Mouse (Mus musculus): ENCODE results near the gene Macf1. TPM values are rescaled to one million over a fixed set of nuclear protein-coding genes. Genes with fewer than 3 reads are reported as not detected.
A peak's percentile ranks its signal among the peaks of the same experiment; 100 is the strongest.
"Not testable (repeated sequence)": the region's sequence is repeated elsewhere in the genome, so short reads cannot be mapped to it uniquely, and the experiment has no call there.

Macf1 gene
- polyA plus RNA-seq, 1 experiment = 22.3 TPM

DNA sequence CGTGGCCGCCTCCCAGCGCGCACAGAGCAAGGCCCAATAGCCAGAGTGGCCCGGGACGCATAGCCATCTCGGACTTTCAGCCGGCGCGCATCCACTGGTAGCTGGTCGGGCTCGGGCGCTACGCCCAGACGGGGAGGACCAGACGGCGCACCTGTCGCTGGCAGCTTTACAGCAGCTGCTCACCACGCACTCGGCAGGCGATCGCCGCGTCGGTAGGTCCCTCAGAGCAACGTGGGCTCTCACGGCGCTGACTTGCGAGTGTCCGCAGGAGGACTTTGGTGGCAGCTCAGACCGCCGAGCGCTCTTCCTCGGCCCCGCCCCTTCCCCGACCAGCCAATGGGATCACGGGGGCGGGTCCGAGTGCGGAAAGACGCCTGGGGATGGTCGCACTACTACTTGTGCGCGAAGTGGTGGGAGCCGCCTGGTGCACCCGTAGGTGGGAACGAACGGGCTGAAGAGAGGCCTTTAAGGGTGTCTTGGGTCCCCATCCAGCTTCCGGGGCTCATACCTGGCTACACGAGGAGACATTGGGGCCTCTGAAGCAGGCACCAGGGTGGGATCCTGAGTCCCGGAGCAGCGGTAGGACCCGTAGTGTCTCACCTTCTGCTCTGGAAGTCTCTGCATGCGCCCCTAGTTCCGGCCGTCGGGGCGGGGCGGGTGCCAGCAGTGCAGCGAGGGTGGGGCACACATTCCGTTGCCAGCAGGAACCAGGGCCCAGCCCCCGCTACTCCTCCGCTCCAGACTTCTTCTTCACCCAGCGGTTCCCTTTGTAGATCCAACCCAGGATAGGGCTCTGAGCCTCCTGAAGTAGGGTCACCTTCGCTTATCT lies 341.3 kb downstream of the Macf1 start, which contains the start of gene Bmp8a:
Bmp8a (minus strand) TSS at position 611 of the 829 bp plus-strand sequence.
- H3K27me3 ChIP-seq (ENCODE audit: control insufficient read depth, insufficient read depth, low read length) = peaks cover 6% of the 10 kb centered on the region; the same call in 1 of the 2 replicates
- TF ChIP-seq CTCF (IDR thresholded peaks at IDR 0.05; ENCODE audit: extremely low read depth, insufficient read length, insufficient replicate concordance, low read depth, low read length) (no peak), POLR2A (IDR thresholded peaks at IDR 0.05; ENCODE audit: low read depth, low read length) (no peak; the same call in 1 of the 2 replicates)
- H3K36me3 ChIP-seq (ENCODE audit: control insufficient read depth, insufficient read depth, low read length) = no peaks in the 10 kb centered on the region
- H3K27ac ChIP-seq (ENCODE audit: insufficient read depth, low read depth, low read length) = peak within 1 kb of the TSS; percentile 48
- H3K4me3 ChIP-seq (ENCODE audit: low read depth, low read length) = peak within 1 kb of the TSS; percentile 77
- under 1% methylated on average over 65 of the region's 65 CpGs for WGBS
- peaks cover 8% of the 10 kb centered on the region for H3K4me1 ChIP-seq (ENCODE audit: control insufficient read depth, insufficient read depth, insufficient read length, low read length)

GRCm38 (mm10) chr4:123342091-123342641 lies 342.0 kb downstream of the Macf1 start:
- Histone ChIP-seq H3K27ac (ENCODE audit: insufficient read depth, low read depth, low read length) (no peak overlapping the region), H3K36me3 (ENCODE audit: control insufficient read depth, insufficient read depth, low read length) (no peaks in the 10 kb centered on the region), H3K4me3 (ENCODE audit: low read depth, low read length) (peak overlapping the region; percentile 77), H3K4me1 (ENCODE audit: control insufficient read depth, insufficient read depth, insufficient read length, low read length) (peaks cover 8% of the 10 kb centered on the region), H3K27me3 (ENCODE audit: control insufficient read depth, insufficient read depth, low read length) (peaks cover 6% of the 10 kb centered on the region; the same call in 1 of the 2 replicates)
- TF ChIP-seq CTCF (IDR thresholded peaks at IDR 0.05; ENCODE audit: extremely low read depth, insufficient read length, insufficient replicate concordance, low read depth, low read length) = no peak
- TF ChIP-seq POLR2A (IDR thresholded peaks at IDR 0.05; ENCODE audit: low read depth, low read length) = no peak
- WGBS = 3% methylated on average over 43 of the region's 43 CpGs

- TF ChIP-seq POLR2A (IDR thresholded peaks at IDR 0.05; ENCODE audit: low read depth, low read length) (no peak), CTCF (IDR thresholded peaks at IDR 0.05; ENCODE audit: extremely low read depth, insufficient read length, insufficient replicate concordance, low read depth, low read length) (no peak)
- H3K4me1 ChIP-seq (ENCODE audit: control insufficient read depth, insufficient read depth, insufficient read length, low read length) = peaks cover 8% of the 10 kb centered on the region
- WGBS = 68% methylated on average over 5 of the region's 5 CpGs
- H3K36me3 ChIP-seq (ENCODE audit: control insufficient read depth, insufficient read depth, low read length) = no peaks in the 10 kb centered on the region
- peak overlapping the region; percentile 25 for H3K4me3 ChIP-seq (ENCODE audit: low read depth, low read length)
- H3K27ac ChIP-seq (ENCODE audit: insufficient read depth, low read depth, low read length) = no peak overlapping the region
- peaks cover 6% of the 10 kb centered on the region; the same call in 1 of the 2 replicates for H3K27me3 ChIP-seq (ENCODE audit: control insufficient read depth, insufficient read depth, low read length)
Observed at GRCm38 (mm10) chr4:123340232-123340631, 343.9 kb downstream of the Macf1 start.

DNA sequence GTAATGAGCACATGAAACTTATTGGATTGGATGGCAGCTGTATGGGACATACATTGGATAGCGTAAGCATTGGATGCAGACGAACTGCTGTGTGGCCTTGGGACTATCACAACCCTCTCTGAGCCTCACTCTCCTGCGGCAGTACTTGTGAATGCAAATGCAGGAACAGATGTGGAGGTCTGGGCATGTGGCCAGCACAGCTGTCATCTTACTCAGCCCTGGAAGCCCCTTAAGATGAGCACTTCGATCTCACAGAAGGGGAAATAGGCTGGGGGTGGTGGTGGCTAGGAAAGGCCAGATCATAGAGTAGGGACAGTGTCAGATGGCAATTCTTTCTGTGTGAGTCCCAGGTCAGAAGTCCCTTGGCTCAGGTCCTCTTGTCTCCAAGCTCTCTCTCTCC lies 346.5 kb downstream of the Macf1 start:
- no peak overlapping the region for H3K4me3 ChIP-seq (ENCODE audit: low read depth, low read length)
- H3K4me1 ChIP-seq (ENCODE audit: control insufficient read depth, insufficient read depth, insufficient read length, low read length) = peaks cover 5% of the 10 kb centered on the region; the same call in 1 of the 2 replicates
- H3K27ac ChIP-seq (ENCODE audit: insufficient read depth, low read depth, low read length) = no peak overlapping the region
- peaks cover 6% of the 10 kb centered on the region; the same call in 1 of the 2 replicates for H3K27me3 ChIP-seq (ENCODE audit: control insufficient read depth, insufficient read depth, low read length)
- TF ChIP-seq POLR2A (IDR thresholded peaks at IDR 0.05; ENCODE audit: low read depth, low read length) (no peak), CTCF (IDR thresholded peaks at IDR 0.05; ENCODE audit: extremely low read depth, insufficient read length, insufficient replicate concordance, low read depth, low read length) (no peak)
- H3K36me3 ChIP-seq (ENCODE audit: control insufficient read depth, insufficient read depth, low read length) = no peaks in the 10 kb centered on the region
- 67% methylated on average over 4 of the region's 4 CpGs for whole genome bisulfite sequencing

- H3K36me3 ChIP-seq (ENCODE audit: control insufficient read depth, insufficient read depth, low read length) = no peaks in the 10 kb centered on the region
- H3K4me3 ChIP-seq (ENCODE audit: low read depth, low read length) = no peak overlapping the region
- no peak overlapping the region for H3K27ac ChIP-seq (ENCODE audit: insufficient read depth, low read depth, low read length)
- WGBS = 55% methylated on average over 14 of the region's 14 CpGs
- TF ChIP-seq CTCF (IDR thresholded peaks at IDR 0.05; ENCODE audit: extremely low read depth, insufficient read length, insufficient replicate concordance, low read depth, low read length) (no peak), POLR2A (IDR thresholded peaks at IDR 0.05; ENCODE audit: low read depth, low read length) (no peak)
- H3K4me1 ChIP-seq (ENCODE audit: control insufficient read depth, insufficient read depth, insufficient read length, low read length) = no peaks in the 10 kb centered on the region
- H3K27me3 ChIP-seq (ENCODE audit: control insufficient read depth, insufficient read depth, low read length) = no peaks in the 10 kb centered on the region
Observed at GRCm38 (mm10) chr4:123335796-123336585, 348.2 kb downstream of the Macf1 start.

DNA sequence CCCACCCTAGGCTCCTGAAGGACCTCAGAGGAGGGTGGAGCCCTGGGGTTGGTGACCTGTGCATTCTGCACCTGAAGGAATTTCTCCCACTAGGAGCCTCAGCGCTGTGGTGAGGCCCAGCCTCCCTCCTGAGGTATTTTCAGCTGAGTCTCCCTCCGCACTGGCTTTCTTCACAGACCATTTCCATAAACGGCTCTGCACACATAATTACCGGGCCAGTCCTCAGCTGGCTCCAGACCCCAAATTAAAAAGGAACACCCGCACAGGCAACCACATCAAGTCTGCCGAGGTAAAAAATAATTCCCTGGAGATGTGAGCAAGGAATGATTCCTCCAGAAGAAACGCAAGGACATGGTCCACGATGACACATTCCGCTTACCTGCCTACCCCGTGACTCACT lies 348.9 kb downstream of the Macf1 start:
- WGBS = 80% methylated on average over 10 of the region's 10 CpGs
- H3K36me3 ChIP-seq (ENCODE audit: control insufficient read depth, insufficient read depth, low read length); H3K27ac ChIP-seq (ENCODE audit: insufficient read depth, low read depth, low read length); H3K27me3 ChIP-seq (ENCODE audit: control insufficient read depth, insufficient read depth, low read length); H3K4me1 ChIP-seq (ENCODE audit: control insufficient read depth, insufficient read depth, insufficient read length, low read length); H3K4me3 ChIP-seq (ENCODE audit: low read depth, low read length): not testable (repeated sequence)

- no peaks in the 10 kb centered on the region for H3K36me3 ChIP-seq (ENCODE audit: control insufficient read depth, insufficient read depth, low read length)
- TF ChIP-seq POLR2A (IDR thresholded peaks at IDR 0.05; ENCODE audit: low read depth, low read length) (no peak), CTCF (IDR thresholded peaks at IDR 0.05; ENCODE audit: extremely low read depth, insufficient read length, insufficient replicate concordance, low read depth, low read length) (no peak)
- H3K27me3 ChIP-seq (ENCODE audit: control insufficient read depth, insufficient read depth, low read length) = no peaks in the 10 kb centered on the region
- H3K4me3 ChIP-seq (ENCODE audit: low read depth, low read length) = no peak overlapping the region
- H3K27ac ChIP-seq (ENCODE audit: insufficient read depth, low read depth, low read length) = no peak overlapping the region
- WGBS = 48% methylated on average over 3 of the region's 3 CpGs
- no peaks in the 10 kb centered on the region for H3K4me1 ChIP-seq (ENCODE audit: control insufficient read depth, insufficient read depth, insufficient read length, low read length)
Observed at GRCm38 (mm10) chr4:123334177-123334576, 350.0 kb downstream of the Macf1 start.
